Mouse (Mus musculus) lung, postnatal 0 days (tissue): ENCODE measurements around the gene Olfr1307.

ENCODE experiments used
- CTCF ChIP-seq: IDR thresholded peaks from 2 replicates; pipeline ENCODE4 v1.5.1; 2016; ENCODE audit warnings: antibody characterized with exemption, mild to moderate bottlenecking
- EP300 ChIP-seq: IDR thresholded peaks from 2 replicates; pipeline ENCODE4 v1.6.1; 2016; ENCODE audit warnings: antibody characterized with exemption, mild to moderate bottlenecking, control low read depth

- TF ChIP-seq CTCF (no peak), EP300 (no peak)
Measured at GRCm38 (mm10) chr2:111964844-111965243, 15.6 kb upstream of the Olfr1307 start, which contains the start of gene Olfr1308.
